Mouse (Mus musculus) right cerebral cortex, postnatal 14 days (tissue): ENCODE results near the gene Rbfox3.

Source experiments
- DNase-seq: peaks from one replicate; pipeline ENCODE4 v3.0.0; 2022

The Rbfox3 gene

DNA sequence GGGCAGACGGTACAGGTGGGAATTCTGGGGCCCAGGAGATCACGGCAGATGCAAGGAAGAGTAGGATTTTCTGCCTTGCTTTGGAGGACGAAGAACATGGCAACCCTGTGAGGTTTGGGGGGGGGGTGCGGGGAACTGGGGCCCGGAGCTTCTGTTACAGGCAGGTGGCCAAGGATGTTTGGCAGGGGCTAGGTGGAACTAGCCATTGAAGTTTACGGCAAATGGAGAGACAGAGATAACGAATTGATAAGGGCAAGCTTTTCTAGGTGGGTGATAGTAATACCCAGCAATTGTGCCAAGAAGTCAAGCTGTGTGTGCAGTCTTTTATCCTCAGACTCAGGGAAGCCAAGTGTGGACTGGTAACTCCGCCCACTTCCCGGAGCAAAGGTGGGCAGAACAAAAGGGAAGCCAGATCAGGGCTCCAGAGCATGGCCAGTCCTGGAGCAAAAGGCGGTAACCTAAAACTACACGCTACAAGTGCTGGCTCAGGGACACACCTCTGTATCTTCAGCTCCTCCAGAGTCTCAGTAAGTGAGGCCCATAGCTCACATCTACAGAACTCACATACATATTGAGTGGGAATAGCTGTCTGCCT lies 443.9 kb downstream of the Rbfox3 start:
- no peak for DNase-seq

- no peak for DNase-seq
Observed at GRCm38 (mm10) chr11:118460280-118460679, 451.1 kb downstream of the Rbfox3 start.

GRCm38 (mm10) chr11:118459536-118459935 lies 451.9 kb downstream of the Rbfox3 start:
- no peak for DNase-seq

DNA sequence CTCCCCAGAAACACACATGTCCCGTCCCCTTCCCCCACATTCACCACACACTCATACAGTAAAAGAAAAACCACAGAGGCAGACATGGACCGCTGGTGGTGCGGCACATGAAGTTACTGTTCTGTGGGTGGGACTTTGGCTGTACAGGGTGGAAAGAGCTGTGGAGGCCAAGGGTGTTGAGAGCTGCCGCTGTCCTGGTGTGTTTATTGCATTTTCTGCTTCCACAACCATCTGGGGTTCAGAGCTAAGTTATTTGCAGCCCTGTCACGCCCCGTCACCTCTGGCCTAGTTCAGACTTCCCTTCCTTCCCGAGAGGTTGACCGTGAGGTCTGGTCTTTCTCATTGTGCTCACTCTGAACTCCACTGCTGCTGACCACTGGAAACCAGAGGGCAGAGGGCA lies 452.3 kb downstream of the Rbfox3 start:
- DNase-seq: no peak

GRCm38 (mm10) chr11:118456937-118457336 lies 454.5 kb downstream of the Rbfox3 start:
- peak; percentile 55 for DNase-seq

- DNase-seq: no peak
Observed at GRCm38 (mm10) chr11:118455788-118456187, 455.6 kb downstream of the Rbfox3 start.

- no peak for DNase-seq
Observed at GRCm38 (mm10) chr11:118453886-118454671, 457.3 kb downstream of the Rbfox3 start.

- DNase-seq: no peak
Observed at GRCm38 (mm10) chr11:118452955-118453354, 458.4 kb downstream of the Rbfox3 start.

DNA sequence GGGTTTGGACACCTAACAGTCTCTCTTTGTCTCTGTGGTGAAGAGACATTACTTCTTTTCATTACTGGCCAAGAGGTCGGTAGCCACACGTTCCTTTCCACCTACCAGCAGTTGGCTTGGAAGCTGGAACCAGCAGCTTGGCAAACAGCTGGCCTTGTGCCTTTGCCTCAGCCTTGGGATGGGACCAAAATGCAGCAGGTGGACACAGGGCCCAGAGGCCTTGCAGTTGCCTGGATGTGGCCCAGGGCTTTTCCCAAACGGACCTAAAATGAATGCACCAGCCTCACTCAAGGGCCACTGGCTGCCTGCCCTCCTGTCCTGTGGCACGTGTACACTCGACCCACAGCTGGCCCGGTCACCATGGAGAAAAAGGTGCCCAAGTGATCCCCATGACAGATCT lies 460.2 kb downstream of the Rbfox3 start:
- DNase-seq: no peak

- no peak for DNase-seq
Observed at GRCm38 (mm10) chr11:118448385-118448784, 463.0 kb downstream of the Rbfox3 start.

DNA sequence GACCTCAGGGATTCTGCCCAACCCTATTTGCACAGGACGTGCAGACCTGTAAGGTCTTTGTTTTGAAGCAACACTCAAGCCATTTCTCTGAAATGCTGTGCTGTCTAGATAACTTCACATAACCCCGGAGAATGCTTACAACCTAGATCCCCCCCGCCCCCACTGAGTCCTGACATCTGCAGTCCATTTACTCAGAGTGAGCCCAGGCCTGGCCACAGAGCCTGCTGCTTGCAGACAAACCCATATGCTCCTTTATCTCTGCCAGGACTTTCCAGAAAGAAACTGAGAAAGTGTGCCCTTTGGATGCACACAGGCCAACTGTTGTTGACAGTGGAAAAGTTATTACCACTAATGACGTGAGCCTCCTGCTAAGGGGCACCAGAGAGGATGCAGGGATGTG lies 464.1 kb downstream of the Rbfox3 start:
- DNase-seq: no peak

- peak; percentile 57 for DNase-seq
Observed at GRCm38 (mm10) chr11:118445843-118446242, 465.6 kb downstream of the Rbfox3 start.

- peak; percentile 81 for DNase-seq
Observed at GRCm38 (mm10) chr11:118443201-118443970, 468.0 kb downstream of the Rbfox3 start.

DNA sequence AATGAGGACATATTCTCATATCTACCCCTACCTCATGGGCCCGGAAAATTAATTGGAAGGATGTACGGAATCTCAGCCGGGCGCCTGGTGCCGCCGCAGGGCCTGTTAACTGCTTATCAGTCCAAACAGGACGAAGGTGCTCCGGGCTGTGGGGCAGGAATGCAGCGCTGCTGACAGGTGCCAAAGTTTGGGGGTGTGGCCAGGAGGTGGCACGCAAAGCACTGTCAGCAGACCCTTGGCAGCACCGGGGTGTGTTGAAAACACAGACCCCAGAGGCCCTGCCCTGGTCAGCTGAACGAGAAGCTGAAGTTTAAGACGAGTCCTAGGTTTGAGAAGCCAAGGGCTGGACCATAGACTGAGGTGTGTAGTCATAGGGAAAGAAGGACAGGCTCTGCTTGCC lies 468.7 kb downstream of the Rbfox3 start:
- DNase-seq: no peak
